Mouse (Mus musculus) limb, embryonic 11.5 days (tissue): ENCODE data around the gene Cldn24. TPM values are rescaled to one million over a fixed set of nuclear protein-coding genes. Genes with fewer than 3 reads are reported as not detected.
A peak's percentile ranks its signal among the peaks of the same experiment; 100 is the strongest.

Source experiments
- ATAC-seq: fragments of 200-750 bp; cut with Nextera tagmentation; 2 replicates; pipeline ENCODE4 v1.8.0; 2017; ENCODE audit warnings: low read depth; ENCODE audit not compliant: insufficient number of reproducible peaks, low FRiP score, low TSS enrichment
- DNase-seq: peaks from one replicate; pipeline ENCODE4 v3.0.0-alpha.2; 2015; ENCODE audit warnings: low spot score
- H3K27ac ChIP-seq: fragments of 300-500 bp; sonication (generic); replicated peaks from 2 replicates; pipeline ENCODE4 v1.5.1; 2014; ENCODE audit warnings: low read depth, mild to moderate bottlenecking, low read length
- H3K27me3 ChIP-seq: fragments of 300-500 bp; sonication (generic); 2 replicates; pipeline ENCODE4 v1.6.1; 2014; ENCODE audit warnings: mild to moderate bottlenecking, low read length, mixed read lengths; ENCODE audit not compliant: control insufficient read depth, insufficient read depth
- H3K36me3 ChIP-seq: fragments of 300-500 bp; sonication (generic); 2 replicates; pipeline ENCODE4 v1.6.1; 2014; ENCODE audit warnings: mild to moderate bottlenecking, low read length, moderate library complexity, mixed read lengths; ENCODE audit not compliant: control insufficient read depth, insufficient read depth
- H3K4me1 ChIP-seq: fragments of 300-500 bp; sonication (generic); 2 replicates; pipeline ENCODE4 v1.6.1; 2014; ENCODE audit warnings: low read length, mixed read lengths; ENCODE audit not compliant: control insufficient read depth, insufficient read depth
- H3K4me2 ChIP-seq: fragments of 300-500 bp; sonication (generic); 2 replicates; pipeline ENCODE4 v1.6.1; 2014; ENCODE audit warnings: low read depth, mild to moderate bottlenecking, moderate library complexity; ENCODE audit not compliant: severe bottlenecking
- H3K4me3 ChIP-seq: fragments of 300-500 bp; sonication (generic); 2 replicates; pipeline ENCODE4 v1.5.1; 2014; ENCODE audit warnings: low read depth, low read length
- H3K9ac ChIP-seq: fragments of 300-500 bp; sonication (generic); 2 replicates; pipeline ENCODE4 v1.6.1; 2014; ENCODE audit warnings: mild to moderate bottlenecking, low read length
- H3K9me3 ChIP-seq: fragments of 300-500 bp; sonication (generic); 2 replicates; pipeline ENCODE4 v1.6.1; 2016; ENCODE audit warnings: low read length; ENCODE audit not compliant: control insufficient read depth
- WGBS: fragments of 180-500 bp; shearing (Covaris S2); extraction: QIAGEN DNeasy Blood & Tissue Kit; methylation state at CpG from one replicate; pipeline ENCODE4 v1.1.7; 2014; 5-methylcytosine and 5-hydroxymethylcytosine counted together
- polyA plus RNA-seq: library from polyadenylated mRNA; unstranded; fragments of >200 nt; fragmentation: Nextera tagmentation; extraction: Ambion mirVana; gene quantifications from 2 replicates; pipeline ENCODE4 v1.2.1, GENCODE M21; 2014

Gene Cldn24
- polyA plus RNA-seq, 1 experiment from 2014 or later, result not detected

DNA sequence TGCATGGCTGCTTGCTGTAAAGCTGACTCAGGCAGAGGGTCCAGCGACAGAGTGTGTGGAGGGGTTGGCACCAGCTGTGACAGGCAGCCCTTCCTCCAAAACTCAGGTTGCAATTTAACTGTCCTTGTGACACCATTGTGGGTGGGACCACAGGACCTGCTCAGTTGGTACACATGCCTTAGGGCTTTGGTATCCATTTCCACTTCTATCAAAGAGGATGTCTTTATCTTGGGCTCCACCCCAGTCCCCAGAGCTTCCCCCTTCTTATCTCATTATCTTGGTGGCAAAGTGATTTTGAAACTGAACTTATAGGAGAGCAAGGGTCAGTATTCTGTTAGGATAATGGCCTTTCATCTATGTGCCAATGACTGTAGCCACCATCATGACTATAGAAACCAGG, 12.0 kb downstream of the Cldn24 start:
- Histone ChIP-seq H3K27ac (no peak overlapping the region; the same call in 1 of the 2 replicates), H3K36me3 (no peaks in the 10 kb centered on the region), H3K9me3 (no peaks in the 10 kb centered on the region), H3K4me2 (no peak overlapping the region), H3K4me1 (peaks cover 7% of the 10 kb centered on the region; the same call in 1 of the 2 replicates), H3K4me3 (no peak overlapping the region), H3K27me3 (no peaks in the 10 kb centered on the region), H3K9ac (no peak overlapping the region)
- ATAC-seq (no peak), DNase-seq (no peak)
- 71% methylated on average over 1 of the region's 1 CpGs for WGBS

DNA sequence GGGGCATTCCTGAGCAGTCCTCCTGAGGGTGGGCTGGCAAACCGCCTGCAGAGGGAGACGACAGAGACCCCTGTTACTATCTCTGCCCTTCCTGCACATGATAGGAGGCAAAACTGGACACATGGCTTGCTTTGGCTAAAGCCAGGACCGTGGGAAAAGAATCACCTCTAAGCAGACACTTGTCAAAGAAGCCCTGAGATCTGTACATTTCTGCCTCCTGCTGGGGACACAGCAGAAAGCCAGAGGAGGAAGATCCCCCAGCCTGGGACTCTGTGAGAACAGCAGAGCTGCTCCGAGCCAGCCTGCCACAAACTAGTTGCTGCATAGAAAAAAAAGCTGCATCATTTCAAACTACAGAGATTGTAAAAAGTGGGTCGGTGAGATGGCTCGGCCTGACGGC, 21.1 kb downstream of the Cldn24 start:
- Histone ChIP-seq H3K4me3 (no peak overlapping the region), H3K4me2 (no peak overlapping the region), H3K27me3 (no peaks in the 10 kb centered on the region), H3K36me3 (peaks cover 10% of the 10 kb centered on the region), H3K27ac (no peak overlapping the region), H3K9ac (no peak overlapping the region), H3K9me3 (no peaks in the 10 kb centered on the region), H3K4me1 (0 out of 2 replicates have a peak, but pooled peaks cover 4% of the 10 kb centered on the region)
- no peak for DNase-seq
- no peak for ATAC-seq
- 82% methylated on average over 7 of the region's 7 CpGs for WGBS

DNA sequence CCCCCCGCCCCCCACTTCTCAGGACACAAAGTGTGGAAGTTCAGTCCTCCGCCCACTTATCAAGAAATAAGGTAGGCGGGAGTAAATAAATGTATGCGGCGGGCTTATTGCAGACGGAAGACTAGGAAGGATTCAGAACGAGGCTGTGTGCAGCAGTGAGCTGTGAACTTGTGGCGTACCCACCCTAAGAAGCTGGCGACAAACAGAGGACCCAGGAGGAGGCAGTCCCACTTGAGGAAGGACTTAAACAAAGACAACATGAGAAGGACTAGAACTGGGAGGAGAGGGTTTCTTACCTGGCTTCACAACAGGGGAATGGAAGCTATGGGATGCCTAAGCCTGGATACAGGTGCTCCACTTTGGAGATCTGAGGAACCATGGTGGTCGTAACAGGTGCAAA, 21.7 kb downstream of the Cldn24 start:
- 95% methylated on average over 10 of the region's 10 CpGs for WGBS
- Histone ChIP-seq H3K4me3 (no peak overlapping the region), H3K4me1 (0 out of 2 replicates have a peak, but pooled peaks cover 4% of the 10 kb centered on the region), H3K27me3 (no peaks in the 10 kb centered on the region), H3K9me3 (no peaks in the 10 kb centered on the region), H3K36me3 (peaks cover 12% of the 10 kb centered on the region), H3K27ac (no peak overlapping the region), H3K4me2 (no peak overlapping the region), H3K9ac (no peak overlapping the region)
- ATAC-seq (no peak), DNase-seq (no peak)

DNA sequence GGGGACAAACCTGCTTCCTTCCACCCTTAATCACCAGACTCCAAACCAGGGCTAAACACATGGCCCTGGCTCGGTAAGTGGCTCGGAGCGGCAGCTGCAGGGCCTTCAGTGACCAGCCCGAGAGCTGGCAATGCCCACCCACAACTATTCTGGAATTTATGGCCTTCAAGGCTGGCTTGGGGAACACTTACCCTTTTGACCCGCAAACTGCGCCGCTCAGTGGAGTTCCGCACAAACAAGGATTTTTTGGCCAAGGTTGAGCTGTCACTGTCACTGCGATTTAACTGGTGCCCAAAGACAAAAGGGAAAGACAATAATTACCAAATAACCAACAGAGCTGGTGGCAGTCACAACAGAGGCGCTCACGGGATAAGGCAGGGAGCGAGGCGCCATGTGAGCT, 24.0 kb downstream of the Cldn24 start:
- 59% methylated on average over 13 of the region's 13 CpGs for WGBS
- H3K9me3 ChIP-seq, result no peaks in the 10 kb centered on the region
- H3K27ac ChIP-seq, result 0 out of 2 replicates have a peak overlapping the region, but pooled peaks have one; percentile 15
- no peak overlapping the region for H3K4me3 ChIP-seq
- H3K4me1 ChIP-seq, result 0 out of 2 replicates have a peak, but pooled peaks cover 4% of the 10 kb centered on the region
- ATAC-seq (no peak), DNase-seq (peak; percentile 41)
- no peaks in the 10 kb centered on the region for H3K27me3 ChIP-seq
- peaks cover 10% of the 10 kb centered on the region for H3K36me3 ChIP-seq
- no peak overlapping the region for H3K9ac ChIP-seq
- no peak overlapping the region for H3K4me2 ChIP-seq

DNA sequence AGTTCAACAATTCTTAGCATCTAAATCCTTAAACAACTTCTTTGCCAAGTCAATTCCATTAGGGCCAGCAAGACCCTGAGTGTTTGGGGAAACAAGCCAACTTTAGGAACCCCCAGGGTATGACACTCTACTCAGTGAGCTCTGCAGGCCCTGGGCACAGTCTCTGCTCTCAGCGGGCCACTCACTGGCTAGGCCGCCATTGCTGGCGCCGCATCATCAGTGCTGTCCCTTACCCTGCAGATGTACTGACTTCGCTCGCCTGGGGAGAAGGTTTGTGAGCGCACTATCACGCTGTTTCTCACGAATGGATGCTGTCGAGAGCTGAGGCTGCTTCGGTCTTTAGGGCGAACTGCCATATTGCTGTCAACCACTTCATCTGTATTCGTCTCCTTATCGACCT, 25.2 kb downstream of the Cldn24 start:
- ATAC-seq (no peak), DNase-seq (no peak)
- H3K36me3 ChIP-seq, result peaks cover 10% of the 10 kb centered on the region
- H3K4me1 ChIP-seq, result peaks cover 11% of the 10 kb centered on the region
- H3K27ac ChIP-seq, result no peak overlapping the region
- H3K4me2 ChIP-seq, result no peak overlapping the region
- no peaks in the 10 kb centered on the region for H3K9me3 ChIP-seq
- no peak overlapping the region for H3K9ac ChIP-seq
- H3K4me3 ChIP-seq, result no peak overlapping the region
- WGBS, result 96% methylated on average over 14 of the region's 14 CpGs
- H3K27me3 ChIP-seq, result no peaks in the 10 kb centered on the region

DNA sequence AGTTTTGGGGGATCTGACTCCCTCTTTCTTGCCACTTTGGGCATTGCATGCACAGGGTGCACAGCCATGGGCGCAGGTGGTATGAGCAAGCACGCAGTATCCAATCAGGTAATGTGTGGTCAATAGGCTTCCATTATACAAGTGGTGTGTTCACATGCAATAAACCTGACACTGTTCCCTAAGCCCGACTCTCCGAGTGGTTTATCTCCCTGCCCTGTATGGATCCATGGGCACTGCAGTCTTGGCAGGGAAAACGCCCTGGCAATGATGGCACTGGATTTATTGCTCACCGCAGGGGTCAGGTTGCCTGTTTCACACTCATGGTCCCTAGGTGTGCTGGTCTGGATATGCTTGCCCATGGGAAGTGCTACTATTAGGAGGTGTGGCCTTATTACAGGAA, 26.0 kb downstream of the Cldn24 start:
- no peaks in the 10 kb centered on the region for H3K27me3 ChIP-seq
- H3K4me1 ChIP-seq, result peaks cover 18% of the 10 kb centered on the region
- WGBS, result 97% methylated on average over 6 of the region's 6 CpGs
- H3K9me3 ChIP-seq, result no peaks in the 10 kb centered on the region
- no peak for DNase-seq
- H3K36me3 ChIP-seq, result peaks cover 10% of the 10 kb centered on the region
- no peak for ATAC-seq
- no peak overlapping the region for H3K9ac ChIP-seq
- H3K27ac ChIP-seq, result no peak overlapping the region
- no peak overlapping the region for H3K4me2 ChIP-seq
- H3K4me3 ChIP-seq, result no peak overlapping the region

DNA sequence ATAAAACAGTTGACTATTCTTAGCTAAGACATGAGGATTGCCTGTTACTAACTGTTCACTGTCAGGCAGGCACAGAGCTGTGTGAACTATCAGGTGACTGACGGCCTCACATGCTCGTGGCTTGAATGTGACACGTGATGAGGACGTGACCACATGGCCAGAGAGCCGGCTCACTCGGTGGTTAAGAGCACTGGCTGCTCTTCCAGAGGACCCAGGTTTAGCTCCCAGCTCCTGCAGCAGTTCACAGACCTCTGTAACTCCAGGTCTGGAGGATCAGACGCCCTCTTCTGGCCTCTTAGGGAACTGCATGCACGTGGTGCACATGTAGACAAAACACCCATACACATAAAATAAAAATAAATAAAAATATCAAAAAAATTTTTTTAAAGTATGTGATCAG, 27.9 kb downstream of the Cldn24 start:
- ATAC-seq, result no peak
- H3K27me3 ChIP-seq, result no peaks in the 10 kb centered on the region
- H3K4me1 ChIP-seq, result peaks cover 21% of the 10 kb centered on the region
- no peak overlapping the region for H3K4me3 ChIP-seq
- no peak overlapping the region for H3K4me2 ChIP-seq
- peaks cover 10% of the 10 kb centered on the region for H3K36me3 ChIP-seq
- H3K27ac ChIP-seq, result no peak overlapping the region
- DNase-seq, result no peak
- no peaks in the 10 kb centered on the region for H3K9me3 ChIP-seq
- no peak overlapping the region for H3K9ac ChIP-seq
- 81% methylated on average over 8 of the region's 8 CpGs for WGBS

DNA sequence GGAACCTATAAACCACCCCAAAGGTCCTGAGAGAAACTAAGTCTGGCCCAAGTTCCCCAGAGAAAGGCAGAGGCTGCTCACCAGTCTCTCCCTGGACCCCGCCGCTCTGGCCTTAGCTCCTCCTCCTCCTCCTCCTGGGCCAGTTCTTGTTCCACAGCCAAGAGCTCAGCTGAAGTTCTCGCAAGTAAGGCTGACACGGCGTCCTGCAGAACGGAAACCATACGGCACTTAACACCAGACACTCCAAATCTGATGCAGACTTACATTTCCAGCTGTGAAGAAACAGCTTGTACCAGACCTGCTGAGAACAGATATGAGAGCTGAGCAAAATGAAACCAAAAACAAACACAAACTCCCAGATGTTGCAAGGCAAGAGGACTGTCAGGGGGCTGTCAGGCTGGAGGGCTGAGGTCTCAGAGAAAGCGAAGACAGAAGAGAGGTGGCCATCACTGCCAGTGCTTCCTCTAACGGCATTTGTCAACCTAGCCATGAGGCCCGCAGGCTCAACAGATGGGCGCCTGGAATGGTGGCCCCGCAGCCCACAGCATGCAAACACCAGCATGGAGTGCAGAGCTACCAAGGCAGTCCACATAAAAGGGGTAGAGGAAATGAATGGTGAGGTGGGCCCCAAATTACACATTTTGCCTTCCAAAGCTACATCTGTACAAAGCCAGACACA, 30.0 kb downstream of the Cldn24 start:
- peak overlapping the region; percentile 36 for H3K4me2 ChIP-seq
- no peaks in the 10 kb centered on the region for H3K9me3 ChIP-seq
- H3K9ac ChIP-seq, result no peak overlapping the region
- H3K27me3 ChIP-seq, result no peaks in the 10 kb centered on the region
- H3K36me3 ChIP-seq, result peaks cover 10% of the 10 kb centered on the region
- peak overlapping the region; percentile 74 for H3K27ac ChIP-seq
- H3K4me1 ChIP-seq, result peaks cover 17% of the 10 kb centered on the region
- no peak overlapping the region for H3K4me3 ChIP-seq
- DNase-seq (peak; percentile 59), ATAC-seq (peak; percentile 40; the same call in 1 of the 2 replicates)
- WGBS, result 24% methylated on average over 12 of the region's 12 CpGs

DNA sequence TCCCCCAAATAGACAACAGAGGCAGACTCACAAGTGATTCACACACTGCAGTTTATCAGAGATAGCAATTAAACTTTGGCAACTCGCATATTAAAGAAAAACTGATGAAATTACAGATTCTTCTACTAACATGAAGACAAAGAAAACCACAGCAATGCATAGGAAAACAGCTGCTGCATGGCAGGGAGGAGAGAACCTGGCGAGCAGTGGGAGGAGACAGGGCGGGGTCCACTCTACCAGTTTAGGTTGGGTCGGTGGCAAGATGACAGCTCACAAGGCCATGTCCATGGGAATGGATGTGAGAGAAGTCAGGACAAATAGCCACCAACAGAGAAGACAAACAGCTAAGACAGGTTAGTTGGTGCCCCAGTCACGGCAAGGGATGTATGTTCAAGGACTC, 30.8 kb downstream of the Cldn24 start:
- H3K4me3 ChIP-seq, result no peak overlapping the region
- no peak for DNase-seq
- H3K36me3 ChIP-seq, result peaks cover 12% of the 10 kb centered on the region
- H3K27me3 ChIP-seq, result no peaks in the 10 kb centered on the region
- H3K9me3 ChIP-seq, result no peaks in the 10 kb centered on the region
- no peak overlapping the region for H3K9ac ChIP-seq
- peaks cover 17% of the 10 kb centered on the region for H3K4me1 ChIP-seq
- no peak for ATAC-seq
- WGBS, result 82% methylated on average over 5 of the region's 5 CpGs
- H3K27ac ChIP-seq, result no peak overlapping the region
- peak overlapping the region; percentile 36 for H3K4me2 ChIP-seq
